Mouse (Mus musculus) B cell, adult 67 days (primary cell): ENCODE results near the gene Krtcap2. TPM values are rescaled to one million over a fixed set of nuclear protein-coding genes. Genes with fewer than 3 reads are reported as not detected.

Experiments used
- total RNA-seq, 2 experiments: library from RNA; stranded (reverse); gene quantifications; 4 replicates each; pipeline ENCODE4 v1.2.4; 2023

Krtcap2 gene
- 100 to 1,000 TPM in 1 of 2 experiments, 10 to 100 TPM in 1; 97.1 to 103 TPM for total RNA-seq

DNA sequence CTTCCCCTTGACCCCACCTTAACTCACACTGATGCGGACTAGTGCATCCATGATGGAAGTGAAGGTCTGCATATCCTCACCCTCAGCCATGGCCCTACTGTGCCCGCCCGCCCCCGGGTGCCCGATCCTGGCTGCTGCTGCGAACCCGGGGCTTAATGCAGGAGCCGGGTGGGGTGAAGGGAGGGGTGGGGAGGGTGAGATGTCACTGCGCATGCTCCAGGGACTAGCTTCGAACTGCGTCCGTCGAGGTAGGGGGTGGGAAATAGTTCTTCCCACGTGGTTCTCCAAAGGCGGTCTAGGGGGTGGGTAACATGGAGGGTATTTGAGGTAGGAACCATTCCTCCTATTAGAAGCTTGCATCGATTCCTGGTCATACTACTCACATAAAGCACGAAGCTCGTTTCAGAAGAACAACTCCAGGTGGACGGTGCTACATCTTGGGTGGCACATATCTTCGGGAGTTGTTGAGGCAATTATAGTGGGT is at the start of gene Krtcap2:
Krtcap2 (plus strand) TSS at position 279 of the 484 bp plus-strand sequence.

DNA sequence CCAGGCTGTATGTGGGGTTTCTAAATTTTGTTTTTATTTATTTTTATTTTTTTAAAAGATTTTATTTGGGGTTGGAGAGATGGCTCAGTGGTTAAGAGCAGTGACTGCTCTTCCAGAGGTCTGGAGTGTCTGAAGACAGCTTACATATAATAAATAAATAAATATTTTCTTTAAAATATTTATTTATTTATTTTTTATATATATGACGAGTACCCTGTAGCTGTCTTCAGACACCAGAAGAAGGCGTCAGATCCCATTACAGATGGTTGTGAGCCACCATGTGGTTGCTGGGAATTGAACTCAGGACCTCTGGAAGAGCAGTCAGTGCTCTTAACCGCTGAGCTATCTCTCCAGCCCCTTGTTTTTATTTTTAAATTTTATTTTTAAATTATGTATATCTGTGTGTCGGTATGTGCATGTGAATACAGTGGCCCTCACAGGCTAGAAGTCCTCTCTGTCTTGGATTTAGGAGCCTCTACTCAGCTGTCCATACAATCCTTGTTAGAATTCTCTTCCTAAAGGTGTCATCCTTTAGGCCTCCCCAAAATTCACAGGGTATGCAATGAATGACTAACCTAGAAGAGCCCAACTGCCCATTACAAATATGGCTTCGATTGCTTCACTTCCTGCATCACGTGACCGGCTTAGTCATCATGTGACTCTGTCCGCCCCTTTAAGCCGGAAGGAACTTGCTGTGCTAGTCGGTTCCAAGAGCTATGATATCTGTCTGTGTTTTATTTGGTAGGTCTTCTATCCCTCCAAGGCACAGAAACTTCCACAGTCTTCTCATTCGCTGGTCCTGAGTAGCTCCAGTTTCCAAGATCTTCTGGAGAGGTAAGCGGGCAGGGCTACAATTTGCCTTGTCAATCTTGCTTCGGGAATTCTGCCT is 43.3 kb upstream of the Krtcap2 start, which contains the start of gene Gba:
Gba (plus strand) TSS at position 676 of the 889 bp plus-strand sequence.

DNA sequence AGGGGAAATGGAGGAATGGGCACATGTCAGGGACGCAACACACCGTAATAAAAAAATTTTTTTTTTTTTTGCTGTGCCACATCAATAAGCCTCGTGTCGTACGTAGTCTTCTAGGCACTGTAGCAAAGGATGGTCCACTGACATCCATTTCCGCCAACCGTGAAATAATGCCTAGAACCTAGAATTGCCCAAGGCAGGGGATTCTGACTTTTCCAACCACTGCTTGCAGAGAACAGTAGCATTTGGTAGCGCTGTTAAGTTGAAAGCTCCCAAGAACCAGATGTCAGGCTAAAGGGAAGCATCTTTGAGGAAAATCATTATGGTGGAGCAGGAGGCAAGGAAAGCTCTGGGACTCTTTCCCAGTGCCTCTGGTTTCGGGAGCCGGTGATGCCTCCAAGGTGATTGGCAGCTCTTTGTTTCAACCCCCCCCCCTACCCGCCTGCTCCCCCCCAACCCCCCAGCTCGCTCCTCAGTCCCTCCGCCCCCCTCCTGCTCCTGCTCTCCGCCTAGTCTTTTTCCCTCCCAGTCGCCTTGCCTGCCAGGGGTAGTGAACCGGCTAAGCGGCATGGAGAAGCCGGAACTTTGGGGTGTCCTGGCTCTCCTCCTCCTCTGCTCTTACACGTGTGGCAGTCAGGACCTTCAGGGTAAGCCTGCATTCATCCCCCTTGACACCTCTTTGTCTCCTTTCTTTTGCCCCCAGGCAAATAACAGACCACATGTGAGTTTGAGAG is 30.9 kb upstream of the Krtcap2 start, which contains the start of gene Thbs3:
Thbs3 (plus strand) TSS at position 500 of the 731 bp plus-strand sequence.

DNA sequence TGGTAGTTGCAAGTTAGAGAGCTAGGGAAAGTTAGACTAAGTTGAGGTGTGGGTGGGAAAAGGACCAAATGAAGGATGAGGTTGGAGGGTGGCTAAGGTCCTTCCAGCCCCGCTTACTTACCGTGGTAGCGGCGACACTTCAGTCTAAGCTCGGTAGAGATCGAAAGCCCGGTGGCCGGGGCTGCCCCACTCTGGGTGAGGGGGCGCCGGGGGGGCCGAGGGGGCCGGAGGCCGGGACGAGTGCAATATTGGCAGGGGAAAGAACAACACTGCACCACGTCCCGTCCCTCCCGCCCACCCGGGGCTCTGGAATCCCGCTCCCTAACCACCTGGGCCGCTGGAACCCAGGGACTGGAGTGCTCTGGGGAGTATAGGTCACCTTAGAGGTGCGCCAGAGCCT is 18.9 kb upstream of the Krtcap2 start, which contains the start of gene Mtx1:
Mtx1 (minus strand) TSS at position 189 of the 400 bp plus-strand sequence.

DNA sequence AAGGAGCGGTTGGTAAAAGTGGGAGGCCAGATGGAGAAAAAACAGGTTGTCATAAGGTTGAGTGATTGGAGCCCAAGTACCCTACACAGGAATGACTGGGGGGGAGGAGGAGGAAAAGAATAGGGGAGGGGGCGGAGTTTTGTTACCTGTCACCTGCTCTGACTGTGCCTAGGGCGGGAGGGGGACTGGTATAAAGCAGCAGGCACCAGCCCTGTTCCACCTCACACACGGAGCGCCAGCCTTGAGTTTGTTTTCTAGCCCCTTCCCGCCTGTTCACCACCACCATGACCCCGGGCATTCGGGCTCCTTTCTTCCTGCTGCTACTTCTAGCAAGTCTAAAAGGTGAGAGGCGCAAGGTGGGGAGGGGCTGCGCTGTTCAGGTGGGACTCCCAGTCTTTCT is 16.9 kb upstream of the Krtcap2 start, which contains the start of gene Muc1:
Muc1 (plus strand) TSS at position 222 of the 400 bp plus-strand sequence.

DNA sequence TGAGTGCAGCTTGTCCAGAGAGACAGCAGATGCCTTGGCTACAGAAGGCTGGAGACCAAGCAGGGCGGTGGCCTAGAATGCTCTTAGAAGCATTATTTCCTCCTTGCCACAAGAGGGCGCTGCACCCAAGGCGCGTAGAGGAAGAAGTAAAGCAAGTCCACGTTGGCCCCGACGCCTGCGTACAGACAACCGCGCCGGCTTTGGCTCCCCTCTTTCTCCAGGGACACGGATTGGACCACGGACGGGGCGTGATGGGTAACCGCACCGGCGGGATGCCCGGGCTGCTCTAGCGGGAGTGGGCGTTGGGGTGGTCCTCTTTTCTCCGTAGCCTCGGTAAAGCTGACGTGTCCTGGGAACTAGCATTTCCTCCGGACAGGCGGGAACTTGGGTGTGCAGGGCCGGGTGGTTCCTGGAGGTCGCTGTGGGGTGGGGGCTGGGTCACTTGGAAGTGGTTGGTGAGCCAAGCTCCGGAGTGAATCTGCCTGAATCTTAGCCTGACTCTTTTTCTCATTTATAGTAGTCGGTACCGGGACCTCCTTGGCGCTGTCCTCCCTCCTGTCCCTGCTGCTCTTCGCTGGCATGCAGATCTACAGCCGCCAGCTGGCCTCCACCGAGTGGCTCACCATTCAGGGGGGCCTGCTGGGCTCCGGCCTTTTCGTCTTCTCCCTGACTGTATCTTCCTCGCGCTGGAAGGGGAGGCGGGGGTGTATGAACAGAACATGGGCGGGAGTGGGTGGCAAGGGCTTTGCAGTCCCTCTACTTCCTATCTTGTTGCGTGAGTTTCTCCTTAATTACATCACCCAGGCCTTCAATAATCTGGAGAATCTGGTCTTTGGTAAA is 715 bp downstream of the Krtcap2 start, which contains the start of gene Trim46:
Trim46 (minus strand) TSS at position 49 of the 840 bp plus-strand sequence.

DNA sequence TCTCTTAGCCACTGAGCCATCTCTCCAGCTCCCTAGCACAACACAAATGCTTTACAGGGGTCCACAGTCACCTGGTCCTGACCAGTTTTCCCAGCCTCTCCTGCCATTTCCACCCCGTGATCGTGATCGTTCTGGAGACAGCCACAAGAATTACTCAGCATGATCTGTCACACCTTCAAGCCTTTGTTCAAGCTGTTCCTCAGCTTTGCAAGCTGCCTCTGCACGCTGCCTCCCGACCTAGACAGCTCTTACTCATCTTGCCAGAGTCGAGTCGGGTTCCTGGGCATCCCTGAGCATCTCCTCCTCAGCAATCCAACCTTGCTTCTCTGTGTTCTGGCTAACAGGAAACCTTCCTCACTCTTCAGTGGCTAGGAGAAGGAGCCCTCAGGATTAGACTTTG is 13.3 kb downstream of the Krtcap2 start, which contains the start of gene Dpm3:
Dpm3 (plus strand) TSS at position 283 of the 400 bp plus-strand sequence.

DNA sequence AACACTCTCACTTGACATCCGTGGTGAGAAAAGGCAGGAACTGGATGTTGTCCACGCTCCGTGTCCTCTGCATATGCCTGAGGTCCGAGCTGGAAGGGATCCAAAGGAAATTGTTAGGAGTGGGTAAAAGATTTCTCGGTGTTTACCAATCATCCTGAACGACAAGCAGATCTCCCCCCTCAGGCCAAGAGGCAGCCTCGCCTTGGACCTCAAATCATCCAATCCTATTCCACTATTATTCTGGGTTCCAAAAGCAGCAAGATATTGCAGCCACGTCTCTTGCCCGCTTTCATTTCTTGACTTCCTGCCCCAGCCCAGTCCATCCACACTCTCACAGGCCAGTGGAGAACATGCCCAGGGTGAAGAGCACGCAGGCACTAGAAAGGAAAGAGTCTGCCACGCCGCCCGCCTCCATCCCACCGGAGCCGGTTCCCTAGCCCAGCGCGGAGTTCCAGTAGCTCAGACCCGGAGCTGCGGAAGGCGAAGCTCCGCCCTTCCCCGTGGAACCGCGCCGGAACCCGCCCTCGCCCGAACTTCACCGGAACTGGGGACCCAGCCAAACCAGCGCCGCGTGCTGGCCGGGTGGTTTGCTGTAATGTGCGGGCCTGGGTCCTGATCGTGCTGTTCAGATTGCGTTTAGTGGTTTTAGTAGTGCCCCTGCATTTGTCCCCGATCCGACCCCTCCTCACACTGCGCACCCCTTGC is 24.4 kb downstream of the Krtcap2 start, which contains the start of gene Slc50a1:
Slc50a1 (minus strand) TSS at position 520 of the 705 bp plus-strand sequence.

DNA sequence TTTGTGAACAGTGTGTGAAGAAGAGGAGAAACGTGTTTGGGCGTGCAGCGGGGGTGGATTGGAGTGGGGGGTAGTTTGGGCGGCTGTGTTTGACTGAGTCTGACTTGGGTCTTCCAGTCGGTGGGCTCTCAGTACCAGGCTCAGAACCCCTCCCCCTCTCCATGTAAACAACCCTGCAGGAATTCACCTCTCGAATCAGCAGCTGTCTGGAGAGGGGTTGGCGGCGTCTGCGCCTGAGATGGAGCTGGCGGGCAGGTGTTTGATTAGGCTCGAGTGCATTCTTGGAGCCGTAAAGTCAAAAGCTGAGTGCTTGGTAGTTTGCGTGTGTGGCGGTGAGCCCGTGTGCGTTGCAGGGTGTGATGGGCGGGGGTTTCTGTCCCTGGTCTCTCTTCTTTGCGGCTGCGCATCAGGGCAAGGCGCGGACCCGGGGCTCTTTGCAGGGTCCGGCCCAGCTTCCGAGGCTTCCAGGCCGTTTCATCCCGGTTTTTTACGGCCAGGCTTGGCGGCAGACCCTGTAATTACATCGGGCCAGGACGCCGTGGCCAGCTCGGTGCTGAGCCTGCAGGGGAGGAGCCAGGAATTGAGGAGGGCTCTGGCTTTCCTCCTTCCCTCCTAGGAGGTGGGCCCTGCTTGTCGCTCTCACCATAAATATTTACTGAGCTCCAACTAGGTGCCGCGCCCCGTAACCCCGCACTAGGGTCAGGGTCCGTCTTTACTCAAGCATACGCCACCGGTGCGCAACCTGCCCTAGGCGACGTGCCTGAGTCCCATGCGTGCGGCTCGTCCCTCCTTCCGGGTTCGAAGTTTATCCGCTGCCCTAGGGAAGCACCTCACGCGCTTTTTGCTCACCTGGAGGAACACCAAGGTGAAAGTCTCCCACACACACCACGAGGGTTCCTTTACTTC is 35.1 kb downstream of the Krtcap2 start, which contains the start of gene Efna1:
Efna1 (minus strand) TSS at position 537 of the 906 bp plus-strand sequence.

Other genes with a start within 250 kb of the Krtcap2 start
- gene Rusc1, start 152.7 kb upstream of the Krtcap2 start, total RNA-seq = 10 to 100 TPM; 52.2 to 54.5 TPM
- not detected for gene Gm43738, start 144.9 kb upstream of the Krtcap2 start, total RNA-seq
- gene Fdps, start 144.0 kb upstream of the Krtcap2 start, total RNA-seq = 10 to 100 TPM; 19.8 to 21.0 TPM
- not detected for gene Pklr, start 109.8 kb upstream of the Krtcap2 start, total RNA-seq
- gene Hcn3, start 85.8 kb upstream of the Krtcap2 start, total RNA-seq = 1 to 10 TPM; 2.7 to 4.7 TPM
- 100 to 1,000 TPM; 162 to 174 TPM for gene Clk2, start 81.2 kb upstream of the Krtcap2 start, total RNA-seq
- 100 to 1,000 TPM; 108 to 133 TPM for gene Scamp3, start 68.5 kb upstream of the Krtcap2 start, total RNA-seq
- 10 to 100 TPM; 22.6 to 25.4 TPM for gene Fam189b, start 62.8 kb upstream of the Krtcap2 start, total RNA-seq
- gene Gba, start 43.0 kb upstream of the Krtcap2 start, total RNA-seq = 10 to 100 TPM; 89.2 to 94.7 TPM
- 1 to 10 TPM; 6.8 to 9.9 TPM for gene Thbs3, start 30.8 kb upstream of the Krtcap2 start, total RNA-seq
- gene Mtx1, start 18.9 kb upstream of the Krtcap2 start, total RNA-seq = 100 to 1,000 TPM; 144 to 228 TPM
- gene Muc1, start 16.9 kb upstream of the Krtcap2 start, total RNA-seq = 1 to 10 TPM; 1.1 to 1.3 TPM
- gene Trim46, start 343 bp downstream of the Krtcap2 start, total RNA-seq = 1 to 10 TPM; 4.8 to 5.0 TPM
- gene Dpm3, start 13.4 kb downstream of the Krtcap2 start, total RNA-seq = 10 to 100 TPM; 76.7 to 98.6 TPM
- gene Slc50a1, start 24.6 kb downstream of the Krtcap2 start, total RNA-seq = 100 to 1,000 TPM; 163 to 165 TPM
- gene Efna1, start 35.2 kb downstream of the Krtcap2 start, total RNA-seq = 1 to 10 TPM; 1.6 to 3.7 TPM
- gene Efna3, start 77.0 kb downstream of the Krtcap2 start, total RNA-seq = not detected
- gene Efna4, start 92.1 kb downstream of the Krtcap2 start, total RNA-seq = under 1 TPM in 1 of 2 experiments, not detected in 1; 0.67 TPM
- 1 to 10 TPM; 7.2 to 7.7 TPM for gene Adam15, start 104.0 kb downstream of the Krtcap2 start, total RNA-seq
- gene Dcst2, start 116.0 kb downstream of the Krtcap2 start, total RNA-seq = not detected
- gene Dcst1, start 119.3 kb downstream of the Krtcap2 start, total RNA-seq = not detected
- gene Zbtb7b, start 148.8 kb downstream of the Krtcap2 start, total RNA-seq = 10 to 100 TPM; 55.7 to 72.5 TPM
- 1 to 10 TPM in 1 of 2 experiments, not detected in 1; 1.3 TPM for gene Lenep, start 156.8 kb downstream of the Krtcap2 start, total RNA-seq
- gene Flad1, start 165.9 kb downstream of the Krtcap2 start, total RNA-seq = 10 to 100 TPM; 43.0 to 56.7 TPM
- gene Cks1b, start 172.4 kb downstream of the Krtcap2 start, total RNA-seq = 1 to 10 TPM; 3.7 to 9.7 TPM
- 10 to 100 TPM; 88.3 to 90.4 TPM for gene Shc1, start 172.5 kb downstream of the Krtcap2 start, total RNA-seq
- 10 to 100 TPM; 39.2 to 42.5 TPM for gene Pygo2, start 184.2 kb downstream of the Krtcap2 start, total RNA-seq
- 100 to 1,000 TPM; 134 TPM for gene Pbxip1, start 190.7 kb downstream of the Krtcap2 start, total RNA-seq
- 10 to 100 TPM; 18.2 to 19.4 TPM for gene Pmvk, start 208.6 kb downstream of the Krtcap2 start, total RNA-seq